Mouse (Mus musculus): Measurements from ENCODE around the gene Mettl1. TPM values are rescaled to one million over a fixed set of nuclear protein-coding genes. Genes with fewer than 3 reads are reported as not detected.
A peak's percentile ranks its signal among the peaks of the same experiment; 100 is the strongest.

Gene Mettl1
- 59.4 and 67.4 TPM in 2 replicates for polyA plus RNA-seq (2015; fragmentation: Nextera tagmentation; extraction: Ambion mirVana)

GRCm38 (mm10) chr10:127041274-127041766 lies at the start of gene Mettl1, which contains the start of gene Eef1akmt3:
Gene Mettl1 (plus strand): TSS chr10:127041414.
Gene Eef1akmt3 (minus strand): TSS chr10:127041513.
- H3K36me3 ChIP-seq: peaks cover 17% of the 10 kb centered on the region
- H3K4me1 ChIP-seq: peaks cover 18% of the 10 kb centered on the region
- H3K4me2 ChIP-seq: peak within 1 kb of the TSS; percentile 99
- ATAC-seq (replicated peaks; ENCODE audit: low FRiP score): peak; percentile 76
- peak within 1 kb of the TSS; percentile 91 for H3K27ac ChIP-seq
- H3K9me3 ChIP-seq (replicated peaks): no peaks in the 10 kb centered on the region
- peak within 1 kb of the TSS; percentile 95 for H3K4me3 ChIP-seq (replicated peaks)
- H3K9ac ChIP-seq: peak within 1 kb of the TSS; percentile 65
- peaks cover 14% of the 10 kb centered on the region for H3K27me3 ChIP-seq
- WGBS: under 1% methylated on average over 28 of the region's 28 CpGs

DNA sequence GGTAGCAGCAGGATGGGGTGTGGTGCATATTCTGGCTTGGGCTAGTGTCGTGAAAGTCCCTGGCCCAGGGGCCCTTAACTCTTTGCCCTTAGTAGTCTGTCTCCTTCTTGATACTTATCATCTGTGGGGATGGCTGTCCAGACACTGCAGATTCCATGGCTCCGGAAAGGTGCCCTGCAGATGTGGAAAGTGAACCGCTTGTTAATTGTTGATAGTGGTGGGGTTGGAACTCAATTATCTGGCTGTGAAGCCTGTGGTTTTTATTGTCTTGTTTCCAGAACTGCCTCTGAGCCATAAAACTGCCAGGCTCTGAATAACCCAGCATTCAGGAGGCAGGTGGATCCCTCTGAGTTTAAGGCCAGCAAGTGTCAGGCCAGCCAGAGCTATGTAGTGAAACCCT lies 49.5 kb upstream of the Mettl1 start:
- Histone ChIP-seq H3K4me2 (no peak overlapping the region), H3K4me3 (replicated peaks) (no peak overlapping the region), H3K9me3 (replicated peaks) (no peaks in the 10 kb centered on the region), H3K27me3 (no peaks in the 10 kb centered on the region), H3K27ac (no peak overlapping the region), H3K9ac (no peak overlapping the region), H3K36me3 (peaks cover 64% of the 10 kb centered on the region), H3K4me1 (peaks cover 47% of the 10 kb centered on the region)
- 49% methylated on average over 3 of the region's 3 CpGs for WGBS
- ATAC-seq (replicated peaks; ENCODE audit: low FRiP score): no peak

DNA sequence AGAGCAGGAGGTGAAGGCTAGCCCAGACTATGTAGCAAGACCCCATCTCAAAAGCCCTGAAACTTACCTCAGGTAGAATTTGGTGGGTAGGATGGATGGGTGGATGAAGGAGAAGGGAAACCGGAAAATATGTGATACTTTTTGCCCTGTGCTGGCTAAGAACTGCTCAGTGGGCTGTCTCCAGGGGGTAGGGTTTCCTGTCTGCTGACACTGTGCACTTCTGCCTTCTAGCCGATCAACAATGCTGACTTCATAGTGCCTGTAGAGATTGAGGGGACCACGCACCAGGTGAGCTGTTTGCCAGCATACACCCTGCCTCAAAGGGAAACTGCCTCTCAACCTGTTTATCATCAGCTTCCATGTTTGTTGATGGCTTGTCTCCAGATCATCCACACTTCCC lies 47.6 kb upstream of the Mettl1 start:
- ATAC-seq (replicated peaks; ENCODE audit: low FRiP score): no peak
- H3K36me3 ChIP-seq: peaks cover 75% of the 10 kb centered on the region
- H3K27me3 ChIP-seq: no peaks in the 10 kb centered on the region
- no peak overlapping the region for H3K4me3 ChIP-seq (replicated peaks)
- no peak overlapping the region for H3K27ac ChIP-seq
- H3K9ac ChIP-seq: no peak overlapping the region
- no peaks in the 10 kb centered on the region for H3K9me3 ChIP-seq (replicated peaks)
- H3K4me1 ChIP-seq: peaks cover 32% of the 10 kb centered on the region
- no peak overlapping the region for H3K4me2 ChIP-seq
- 80% methylated on average over 3 of the region's 3 CpGs for WGBS

DNA sequence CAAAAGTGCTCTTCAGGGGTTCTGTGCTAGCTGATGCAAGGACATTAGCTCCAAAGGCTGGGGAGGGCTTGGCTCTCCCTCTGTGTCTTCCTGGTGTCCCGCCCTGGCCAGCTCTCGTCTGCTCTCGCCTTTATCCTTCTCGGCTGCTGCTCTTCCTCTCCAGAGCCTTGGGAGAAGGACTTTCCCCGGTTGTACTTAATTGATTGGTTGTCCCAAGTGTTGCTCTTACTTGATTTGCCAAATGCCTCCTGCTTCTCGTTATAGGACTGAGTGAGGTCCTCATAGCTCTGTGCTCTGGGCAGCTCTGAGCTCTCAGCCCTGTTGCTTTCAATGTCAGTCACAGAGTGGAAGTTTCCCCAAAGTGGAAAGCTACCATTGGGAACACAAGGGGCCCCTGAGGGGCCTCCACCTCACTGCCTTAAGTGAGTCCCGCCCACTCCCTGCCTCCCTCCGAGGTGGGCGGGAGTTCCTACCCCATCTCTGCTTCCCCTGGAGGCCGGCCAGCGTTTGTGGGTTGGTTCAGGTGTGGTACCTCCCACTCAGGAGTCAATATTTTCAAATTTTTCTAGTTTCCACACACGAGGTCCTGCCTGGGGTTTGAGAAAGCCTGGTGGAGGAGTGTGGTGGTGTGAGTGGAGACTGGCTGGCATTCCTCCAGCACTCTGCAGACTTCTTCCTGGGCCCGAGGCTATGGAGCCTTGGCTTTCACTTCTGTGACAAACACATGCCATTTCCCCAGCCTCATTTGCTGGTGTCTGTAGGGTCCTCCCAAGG lies 43.7 kb upstream of the Mettl1 start:
- Histone ChIP-seq H3K36me3 (peaks cover 75% of the 10 kb centered on the region), H3K27me3 (no peaks in the 10 kb centered on the region), H3K9ac (no peak overlapping the region), H3K4me3 (replicated peaks) (no peak overlapping the region), H3K27ac (no peak overlapping the region), H3K4me2 (no peak overlapping the region), H3K4me1 (peaks cover 4% of the 10 kb centered on the region; the same call in 1 of the 2 replicates), H3K9me3 (replicated peaks) (no peaks in the 10 kb centered on the region)
- ATAC-seq (replicated peaks; ENCODE audit: low FRiP score): no peak
- 64% methylated on average over 13 of the region's 13 CpGs for WGBS

DNA sequence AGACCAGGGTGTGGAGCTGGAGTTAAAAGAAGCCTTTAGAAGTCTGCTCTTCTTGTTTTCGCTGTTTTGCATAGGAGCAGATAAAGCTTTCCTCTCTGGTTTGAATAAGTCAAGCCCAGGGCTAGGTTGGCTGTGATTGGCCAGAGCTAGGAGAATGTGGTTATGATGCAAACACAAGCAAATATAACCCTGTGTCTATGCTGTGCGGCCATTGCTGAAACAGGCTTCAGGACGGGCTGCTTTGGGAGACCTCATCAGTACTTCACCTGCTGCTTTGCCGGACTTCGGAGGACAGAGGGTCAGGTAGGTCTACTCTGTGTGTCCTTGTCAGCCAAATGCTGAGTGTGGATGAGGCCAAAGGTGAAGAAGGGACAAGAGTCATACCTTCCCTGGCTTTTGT lies 40.7 kb upstream of the Mettl1 start, which contains the start of gene Avil:
Gene Avil (plus strand): TSS at position 181 of the 400 bp plus-strand sequence.
- ATAC-seq (replicated peaks; ENCODE audit: low FRiP score): 0 out of 2 replicates have a peak, but pooled peaks have one; percentile 34
- Histone ChIP-seq H3K36me3 (peaks cover 45% of the 10 kb centered on the region), H3K4me2 (no peak within 1 kb of the TSS), H3K9me3 (replicated peaks) (no peaks in the 10 kb centered on the region), H3K27ac (no peak within 1 kb of the TSS), H3K9ac (no peak within 1 kb of the TSS), H3K4me3 (replicated peaks) (no peak within 1 kb of the TSS), H3K27me3 (no peaks in the 10 kb centered on the region), H3K4me1 (peaks cover 4% of the 10 kb centered on the region; the same call in 1 of the 2 replicates)
- 89% methylated on average over 5 of the region's 5 CpGs for WGBS

- WGBS: 80% methylated on average over 9 of the region's 9 CpGs
- Histone ChIP-seq H3K27ac (no peak overlapping the region), H3K36me3 (peaks cover 37% of the 10 kb centered on the region), H3K9ac (no peak overlapping the region), H3K4me2 (no peak overlapping the region), H3K27me3 (no peaks in the 10 kb centered on the region), H3K9me3 (replicated peaks) (no peaks in the 10 kb centered on the region), H3K4me3 (replicated peaks) (no peak overlapping the region), H3K4me1 (peaks cover 4% of the 10 kb centered on the region; the same call in 1 of the 2 replicates)
- ATAC-seq (replicated peaks; ENCODE audit: low FRiP score): no peak
Observed at GRCm38 (mm10) chr10:127001297-127001696, 39.9 kb upstream of the Mettl1 start.

GRCm38 (mm10) chr10:127002056-127002455 lies 39.2 kb upstream of the Mettl1 start:
- Histone ChIP-seq H3K27me3 (no peaks in the 10 kb centered on the region), H3K9me3 (replicated peaks) (no peaks in the 10 kb centered on the region), H3K4me2 (no peak overlapping the region), H3K27ac (no peak overlapping the region), H3K9ac (no peak overlapping the region), H3K4me1 (peaks cover 4% of the 10 kb centered on the region; the same call in 1 of the 2 replicates), H3K36me3 (peaks cover 36% of the 10 kb centered on the region), H3K4me3 (replicated peaks) (no peak overlapping the region)
- no peak for ATAC-seq (replicated peaks; ENCODE audit: low FRiP score)
- WGBS: 83% methylated on average over 1 of the region's 1 CpGs

DNA sequence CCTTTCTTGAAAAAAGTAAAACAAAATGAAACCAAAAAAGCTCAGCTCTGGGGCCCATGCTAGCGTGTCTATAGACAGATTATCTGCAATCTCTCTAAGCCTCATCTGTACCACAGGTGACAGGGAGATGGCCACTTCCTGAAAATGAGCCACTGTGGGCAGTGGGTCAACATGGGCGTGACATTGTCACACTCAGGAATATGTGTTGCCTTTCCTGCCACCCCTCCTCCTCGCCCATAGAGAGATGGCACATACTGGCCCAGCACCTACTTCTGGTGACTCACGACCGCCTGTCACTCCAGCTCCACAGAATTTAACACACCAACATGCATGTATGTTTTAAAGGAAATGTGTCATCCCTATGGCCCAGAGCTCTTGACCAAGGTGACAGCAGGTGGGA lies 38.4 kb upstream of the Mettl1 start:
- H3K27me3 ChIP-seq: no peaks in the 10 kb centered on the region
- no peak overlapping the region for H3K4me3 ChIP-seq (replicated peaks)
- no peaks in the 10 kb centered on the region for H3K9me3 ChIP-seq (replicated peaks)
- no peak overlapping the region for H3K4me2 ChIP-seq
- no peak overlapping the region for H3K9ac ChIP-seq
- no peak overlapping the region for H3K27ac ChIP-seq
- no peak for ATAC-seq (replicated peaks; ENCODE audit: low FRiP score)
- 88% methylated on average over 5 of the region's 5 CpGs for WGBS
- peaks cover 29% of the 10 kb centered on the region for H3K36me3 ChIP-seq
- no peaks in the 10 kb centered on the region; the same call in 1 of the 2 replicates for H3K4me1 ChIP-seq

DNA sequence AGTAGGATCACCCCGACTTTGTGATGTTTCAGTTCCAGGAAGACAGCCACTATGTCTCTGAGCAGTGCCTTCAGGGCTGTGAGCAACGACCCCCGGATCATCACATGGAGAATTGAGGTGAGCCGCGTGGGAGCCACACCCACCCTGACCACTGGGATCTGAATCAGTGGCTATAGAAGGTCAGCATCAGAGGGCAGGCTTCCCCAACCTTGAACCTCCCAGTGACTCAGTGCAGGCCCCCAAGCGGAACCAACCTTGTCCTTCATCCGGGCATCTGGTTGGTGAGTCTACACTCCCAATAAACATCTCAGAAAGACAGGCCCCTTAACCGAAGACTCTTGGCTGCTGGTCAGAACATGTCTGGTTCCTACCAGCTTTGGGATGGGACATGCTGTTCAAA lies 37.9 kb upstream of the Mettl1 start:
- H3K36me3 ChIP-seq: peaks cover 24% of the 10 kb centered on the region
- ATAC-seq (replicated peaks; ENCODE audit: low FRiP score): no peak
- 84% methylated on average over 8 of the region's 8 CpGs for WGBS
- no peak overlapping the region for H3K4me2 ChIP-seq
- H3K4me1 ChIP-seq: no peaks in the 10 kb centered on the region
- no peaks in the 10 kb centered on the region for H3K9me3 ChIP-seq (replicated peaks)
- no peaks in the 10 kb centered on the region for H3K27me3 ChIP-seq
- 0 out of 2 replicates have a peak overlapping the region, but pooled peaks have one; percentile 15 for H3K27ac ChIP-seq
- H3K4me3 ChIP-seq (replicated peaks): no peak overlapping the region
- H3K9ac ChIP-seq: no peak overlapping the region

DNA sequence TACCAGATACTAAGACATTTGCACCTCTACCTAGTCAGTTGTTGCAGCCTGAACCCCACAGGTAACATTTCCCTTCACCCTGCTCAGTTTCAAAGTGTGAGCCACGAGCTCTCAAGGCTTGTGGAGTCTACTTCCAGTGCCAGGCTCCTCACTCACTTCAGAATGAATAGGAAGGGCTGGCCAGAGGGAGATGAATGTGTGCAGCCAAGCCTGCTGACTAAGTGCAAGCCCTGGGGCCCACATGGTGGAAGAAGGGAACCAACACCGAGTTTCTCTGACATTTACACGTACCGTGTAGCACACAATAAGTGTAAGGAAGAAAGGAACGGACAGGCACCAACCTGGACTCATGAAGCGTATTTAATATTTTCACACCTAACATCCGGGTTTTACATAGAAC lies 37.4 kb upstream of the Mettl1 start:
- Histone ChIP-seq H3K36me3 (peaks cover 19% of the 10 kb centered on the region), H3K9me3 (replicated peaks) (no peaks in the 10 kb centered on the region), H3K4me3 (replicated peaks) (no peak overlapping the region), H3K4me1 (no peaks in the 10 kb centered on the region), H3K27ac (0 out of 2 replicates have a peak overlapping the region, but pooled peaks have one; percentile 15), H3K9ac (no peak overlapping the region), H3K27me3 (no peaks in the 10 kb centered on the region), H3K4me2 (no peak overlapping the region)
- WGBS: 76% methylated on average over 7 of the region's 7 CpGs
- no peak for ATAC-seq (replicated peaks; ENCODE audit: low FRiP score)

DNA sequence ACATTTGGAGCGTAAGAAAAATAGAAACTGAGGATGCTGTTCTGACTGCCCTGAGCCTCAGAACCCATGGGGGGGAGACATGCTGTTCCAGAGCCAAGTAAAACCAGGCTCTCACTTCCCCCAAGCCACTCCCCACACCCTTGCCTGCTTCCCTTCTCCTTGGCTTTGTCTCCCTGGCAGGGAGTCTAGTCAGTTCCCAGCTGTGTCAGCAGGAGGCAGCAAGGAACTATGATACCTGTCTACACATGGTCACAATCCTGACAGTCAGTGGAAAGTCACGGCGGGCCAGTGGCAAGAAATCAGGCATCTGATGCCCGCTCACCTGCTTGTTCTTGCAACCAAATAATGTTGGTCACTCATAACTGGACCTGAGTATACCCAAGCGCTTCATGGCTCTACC lies 24.7 kb upstream of the Mettl1 start:
- Histone ChIP-seq H3K4me3 (replicated peaks) (no peak overlapping the region), H3K4me2 (no peak overlapping the region), H3K27me3 (no peaks in the 10 kb centered on the region), H3K4me1 (no peaks in the 10 kb centered on the region), H3K9me3 (replicated peaks) (no peaks in the 10 kb centered on the region), H3K27ac (no peak overlapping the region), H3K9ac (no peak overlapping the region), H3K36me3 (no peaks in the 10 kb centered on the region)
- WGBS: 65% methylated on average over 5 of the region's 5 CpGs
- ATAC-seq (replicated peaks; ENCODE audit: low FRiP score): 0 out of 2 replicates have a peak, but pooled peaks have one; percentile 45

- Histone ChIP-seq H3K4me2 (no peak overlapping the region), H3K9ac (no peak overlapping the region), H3K4me1 (no peaks in the 10 kb centered on the region), H3K27me3 (no peaks in the 10 kb centered on the region), H3K27ac (no peak overlapping the region), H3K4me3 (replicated peaks) (no peak overlapping the region), H3K9me3 (replicated peaks) (no peaks in the 10 kb centered on the region), H3K36me3 (peaks cover 5% of the 10 kb centered on the region; the same call in 1 of the 2 replicates)
- 8% methylated on average over 2 of the region's 2 CpGs for WGBS
- no peak for ATAC-seq (replicated peaks; ENCODE audit: low FRiP score)
Observed at GRCm38 (mm10) chr10:127017071-127017470, 24.1 kb upstream of the Mettl1 start.
